Mouse (Mus musculus) ovary, adult 18-20 months (tissue): ENCODE data around the gene AC134908.4.
"Not testable (repeated sequence)": the region's sequence is repeated elsewhere in the genome, so short reads cannot be mapped to it uniquely, and the experiment has no call there.

Experiments used
- DNase-seq: peaks from one replicate; pipeline ENCODE4 v3.0.0; 2022; ENCODE audit warnings: low spot score, mixed read lengths

The AC134908.4 gene

DNA sequence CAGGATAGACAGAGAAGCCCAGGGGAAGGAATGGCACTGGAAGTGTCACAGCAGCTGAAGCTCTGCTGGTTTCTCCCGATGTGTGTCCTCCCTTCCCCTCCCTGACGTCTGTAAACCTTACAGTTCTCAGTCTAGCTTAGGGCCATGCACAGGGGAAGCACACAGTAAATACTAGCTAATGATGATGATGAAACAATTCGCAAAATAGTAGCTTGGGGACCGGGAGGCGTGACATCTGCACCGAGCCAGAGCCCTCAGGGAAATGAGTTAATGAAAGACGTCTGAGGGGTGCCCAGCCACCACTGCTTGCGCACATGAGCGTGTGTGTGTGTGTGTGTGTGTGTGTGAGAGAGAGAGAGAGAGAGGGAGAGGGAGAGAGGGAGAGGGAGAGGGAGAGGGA is 26.1 kb downstream of the AC134908.4 start:
- no peak for DNase-seq

- no peak for DNase-seq
Observed at GRCm38 (mm10) chr17:25765886-25766285, 29.6 kb downstream of the AC134908.4 start.

GRCm38 (mm10) chr17:25762591-25762990 is 32.9 kb downstream of the AC134908.4 start:
- no peak for DNase-seq

- DNase-seq: no peak
Observed at GRCm38 (mm10) chr17:25761561-25761970, 33.9 kb downstream of the AC134908.4 start.

DNA sequence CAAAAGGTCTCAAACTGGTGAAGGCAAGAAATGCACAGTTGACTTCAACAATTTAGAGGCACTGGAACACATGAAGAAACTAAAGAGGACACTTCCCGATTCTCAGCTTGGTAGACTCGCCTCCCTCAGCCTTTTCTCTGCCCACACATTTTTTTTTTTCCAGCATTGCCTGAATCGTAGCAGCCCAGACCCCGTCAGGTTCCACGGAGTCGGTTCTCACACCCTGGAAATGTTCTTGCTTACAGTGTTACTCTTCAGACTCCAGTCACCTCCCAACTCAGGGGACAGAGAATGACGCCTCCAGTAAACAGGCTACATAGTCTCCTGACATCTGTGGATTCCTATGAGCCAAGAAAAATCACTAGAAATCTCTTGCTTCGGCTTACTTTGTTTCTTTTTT is 35.3 kb downstream of the AC134908.4 start:
- no peak for DNase-seq

DNA sequence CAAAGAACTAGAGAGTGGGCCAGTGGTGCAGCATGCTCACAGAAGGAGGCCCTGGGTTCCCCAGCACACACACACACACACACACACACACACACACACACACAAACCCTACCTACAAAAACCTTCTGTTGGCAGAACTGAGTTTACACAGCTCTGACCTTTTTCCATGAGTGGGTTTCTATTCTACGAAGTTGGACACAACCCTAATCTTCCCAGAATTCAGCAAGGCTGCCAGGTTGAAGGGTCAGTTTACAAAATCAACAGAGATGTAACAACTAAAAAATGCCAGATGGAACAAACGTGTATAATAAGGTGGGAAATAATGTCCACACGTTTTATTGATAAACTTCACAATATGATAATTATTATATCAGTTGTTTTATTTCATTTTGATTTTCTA is 37.8 kb downstream of the AC134908.4 start:
- DNase-seq: no peak

DNA sequence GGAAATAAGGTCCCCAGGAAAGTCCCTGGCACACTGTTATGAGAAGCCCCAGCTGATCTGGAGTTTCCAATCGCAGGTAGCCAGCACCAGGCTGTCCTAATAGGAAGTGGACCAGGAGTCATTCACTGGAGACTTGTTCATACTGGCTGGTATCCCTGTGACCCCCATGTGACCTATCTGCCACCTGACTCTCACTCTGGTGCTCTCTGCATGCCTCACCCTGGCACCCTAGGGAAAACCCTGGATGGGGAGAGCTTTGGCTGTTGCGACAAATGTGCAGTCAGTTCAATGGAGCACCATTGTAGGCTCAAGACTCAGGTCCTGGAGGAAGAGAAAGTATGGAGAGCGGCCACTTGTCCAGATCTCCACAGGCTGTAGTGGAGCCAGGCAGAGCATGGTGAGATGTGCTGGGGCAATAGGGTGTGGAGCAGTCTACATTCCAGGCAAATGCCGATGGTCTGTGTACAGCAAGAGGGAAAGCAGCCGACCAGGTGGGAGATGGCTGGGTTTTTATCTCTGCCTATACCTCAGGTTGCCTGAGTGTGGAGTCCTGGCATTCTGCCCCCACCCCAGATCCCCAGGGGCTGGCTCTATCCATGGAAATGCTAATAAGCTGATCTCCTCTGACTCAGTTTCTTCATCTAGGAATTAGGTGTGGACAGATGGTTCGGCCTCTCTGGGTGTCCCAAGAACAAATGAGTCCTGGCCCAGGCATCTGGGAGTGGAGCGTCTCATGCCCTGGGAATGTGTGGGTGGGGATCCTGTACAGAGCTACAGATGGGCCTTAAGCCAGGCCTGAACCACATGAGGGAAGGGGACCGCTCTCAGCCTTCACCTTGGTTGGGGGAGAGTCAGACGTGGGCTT is 38.8 kb downstream of the AC134908.4 start:
- DNase-seq: no peak

DNA sequence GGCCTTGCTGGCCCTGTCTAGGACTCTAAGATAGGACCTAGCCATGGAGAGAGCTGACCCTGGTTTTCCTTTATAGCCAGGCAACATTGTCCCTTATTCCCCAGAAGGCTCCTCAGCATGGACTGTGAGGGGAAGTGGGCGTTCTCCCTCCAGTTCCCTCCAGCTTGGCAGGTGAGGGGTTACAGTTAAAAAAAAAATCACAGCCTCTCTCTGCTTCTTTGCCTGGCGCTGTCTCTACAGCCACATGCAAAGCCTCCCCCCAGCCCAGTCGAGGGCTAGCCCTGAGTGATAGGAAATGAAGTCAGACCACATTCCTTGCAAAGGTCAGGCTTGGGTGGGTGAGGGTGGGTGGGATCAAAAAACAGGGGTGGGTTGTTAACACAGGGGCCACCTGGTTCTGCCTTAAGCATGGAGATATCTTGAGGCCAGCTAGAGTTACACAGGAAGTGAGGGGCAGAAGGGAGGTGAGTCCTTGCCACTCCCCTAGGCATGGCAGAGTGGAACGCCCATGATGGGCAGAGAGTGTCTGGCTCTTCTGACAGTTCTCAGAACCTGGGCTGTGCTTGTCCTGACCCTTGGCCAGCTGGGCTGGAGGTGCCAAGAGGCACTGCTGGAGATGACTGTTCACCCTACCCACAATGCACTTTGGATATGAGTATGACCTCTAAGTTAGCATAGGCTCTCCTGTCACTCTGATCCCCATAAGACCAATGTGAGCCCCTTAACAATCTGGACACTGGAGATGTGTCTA is 39.7 kb downstream of the AC134908.4 start:
- DNase-seq: no peak

- DNase-seq: no peak
Observed at GRCm38 (mm10) chr17:25755086-25755485, 40.4 kb downstream of the AC134908.4 start.

GRCm38 (mm10) chr17:25754241-25754640 is 41.2 kb downstream of the AC134908.4 start, which contains the start of gene Msln:
Gene Msln (minus strand): TSS chr17:25754378.
- DNase-seq: no peak

DNA sequence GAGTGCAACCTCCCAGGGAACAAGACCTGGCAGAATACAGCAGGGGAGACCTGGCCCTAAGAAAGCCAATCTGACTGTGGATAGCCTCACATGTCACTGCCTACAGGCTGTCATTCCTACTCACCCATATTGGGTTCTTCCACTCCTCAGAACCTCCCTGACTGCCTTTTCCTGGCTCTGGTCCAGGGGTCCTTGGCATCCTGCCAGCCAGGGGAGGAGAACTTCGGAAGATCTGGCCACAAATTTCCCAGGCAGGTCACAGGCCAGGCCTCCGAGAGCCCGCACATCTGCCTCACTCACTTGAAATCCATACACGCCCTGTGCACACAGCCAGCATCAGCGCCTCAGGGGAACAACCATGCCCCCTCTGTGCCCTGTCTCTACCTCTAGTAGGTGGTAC is 44.0 kb downstream of the AC134908.4 start:
- DNase-seq: no peak

DNA sequence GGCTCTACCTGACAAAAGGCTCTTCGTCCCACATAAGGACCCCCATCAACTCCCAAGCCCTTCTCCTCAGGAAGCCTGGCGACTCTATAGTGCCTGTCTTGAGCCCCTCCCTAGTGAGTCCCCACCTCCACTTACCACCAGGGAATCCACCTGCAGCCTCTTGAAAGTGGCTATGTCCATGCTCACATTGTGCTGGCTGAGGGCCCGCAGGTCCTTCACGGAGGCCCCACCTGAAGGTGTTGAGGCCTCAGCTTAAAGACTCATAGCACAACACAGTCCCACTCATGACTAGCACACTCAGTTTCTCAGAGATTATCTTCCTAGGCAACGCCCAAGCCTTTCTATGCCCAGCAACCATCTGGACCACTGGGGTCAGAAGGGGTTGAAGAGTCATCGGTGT is 46.1 kb downstream of the AC134908.4 start:
- no peak for DNase-seq

DNA sequence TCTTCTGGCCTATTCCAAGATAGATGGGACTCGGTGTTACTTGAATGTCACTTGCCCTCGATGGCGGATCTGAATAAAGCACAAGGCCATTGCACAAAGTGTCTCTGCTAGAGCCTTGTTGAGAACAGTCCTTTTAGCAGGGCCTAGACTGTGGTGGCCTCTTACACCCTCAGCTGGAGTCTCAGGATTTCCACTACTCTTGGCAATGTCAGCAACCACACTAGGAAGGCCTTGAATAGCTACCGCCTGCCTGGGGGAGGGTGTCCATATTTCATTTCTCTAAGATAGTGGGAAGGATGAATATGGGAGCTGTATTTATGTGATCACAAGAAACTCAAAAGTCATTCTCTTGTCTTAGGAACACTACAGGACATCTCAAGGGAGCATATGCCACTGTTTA is 47.2 kb downstream of the AC134908.4 start:
- no peak for DNase-seq

DNA sequence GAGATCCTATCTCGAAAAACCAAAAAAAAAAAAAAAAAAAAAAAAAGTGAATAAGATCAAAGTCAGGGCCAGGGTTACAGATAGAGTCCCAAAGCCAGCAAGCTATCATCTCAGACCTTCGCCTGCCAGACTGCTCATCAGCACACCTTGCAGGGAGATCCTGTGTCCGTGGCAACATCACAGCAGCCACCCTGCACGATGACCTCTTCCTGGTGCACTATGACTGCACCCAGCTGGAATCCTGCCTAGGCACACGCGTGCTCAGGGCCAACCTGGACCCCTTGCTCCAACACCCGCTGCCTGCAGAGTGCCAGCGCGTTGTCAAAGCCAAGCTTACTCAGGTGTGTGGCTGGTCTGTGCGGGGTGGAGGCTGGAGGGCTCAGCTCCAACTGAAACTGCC is 51.1 kb downstream of the AC134908.4 start:
- no peak for DNase-seq

- no peak for DNase-seq
Observed at GRCm38 (mm10) chr17:25743831-25744230, 51.6 kb downstream of the AC134908.4 start.

GRCm38 (mm10) chr17:25741471-25741870 is 54.0 kb downstream of the AC134908.4 start:
- DNase-seq: not testable (repeated sequence)
